19 mouse cellular contexts compared by ENCODE assay signal in the genomic region with DNA sequence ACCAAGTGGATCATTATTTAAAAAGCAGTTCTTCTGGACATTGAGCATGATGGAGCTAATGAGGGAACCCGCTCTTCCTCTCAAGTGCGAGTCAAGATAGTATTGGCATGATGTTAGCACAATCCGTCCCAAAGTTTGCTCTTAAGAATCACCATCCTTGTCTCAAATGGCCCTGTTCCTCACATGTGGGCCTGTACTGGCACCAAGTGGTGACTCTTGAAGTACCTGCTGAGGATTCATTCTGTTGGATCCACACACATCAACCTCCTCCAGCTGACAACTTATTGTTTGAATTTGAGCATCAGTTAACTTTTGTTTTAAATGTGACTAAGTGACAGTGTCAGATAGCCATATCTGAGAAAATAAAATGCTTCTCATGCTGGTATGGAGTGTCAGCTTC. TPM values are rescaled to one million over a fixed set of nuclear protein-coding genes. Genes with fewer than 3 reads are reported as not detected.
DNase-seq lines count a peak whose midpoint lies in the region; ATAC-seq and TF ChIP-seq lines count a peak whose summit lies in the region.
"Had no signal": no experiment of that assay in that cellular context is flagged by ENCODE, and none has a peak within 500 bp of the region (broad histone marks: within the 10 kb centered on the region; RNA-seq: fewer than 3 reads in every experiment).

No protein-coding gene starts in this region.

- no peak for TF ChIP-seq POLR2A in lung, adult 2 months (IDR thresholded peaks at IDR 0.05; ENCODE audit: borderline replicate concordance, extremely low read depth, low read depth, low read length)

- peaks cover 11% of the 10 kb centered on the region; the same call in 1 of the 2 replicates for H3K36me3 ChIP-seq in hindbrain, postnatal 0 days (ENCODE audit: insufficient read depth, low read length)
- peaks cover 21% of the 10 kb centered on the region for H3K36me3 ChIP-seq in hindbrain, embryonic 13.5 days
- no peaks in the 10 kb centered on the region for H3K36me3 ChIP-seq in lung, postnatal 0 days (ENCODE audit: insufficient read depth, low read length)

- DNase-seq in hindbrain, postnatal 0 days (ENCODE audit: low spot score), result peak; percentile 8
- DNase-seq in lung, postnatal 0 days (ENCODE audit: low spot score), result no peak
- no peak for DNase-seq in lung, adult 2 months
- DNase-seq in induced T-regulatory cell, adult 2 months (ENCODE audit: low read depth), result peak; percentile 20
- peak; percentile 8 for DNase-seq in naive thymus-derived CD4-positive, alpha-beta T cell, adult 2 months (ENCODE audit: low read depth)
- no peak for DNase-seq in layer of hippocampus, adult 18-20 months (ENCODE audit: low spot score in 2 of 2)
- DNase-seq: adrenal gland, postnatal 25 days; cerebellum, adult 11 months; lung, postnatal 10 days; retina, postnatal 1 day; right cerebral cortex, postnatal 4 days had no signal

- no peak for ATAC-seq in hindbrain, postnatal 0 days
- no peak for ATAC-seq in hindbrain, embryonic 13.5 days (ENCODE audit: low FRiP score)
- ATAC-seq in lung, postnatal 0 days, result no peak
- ATAC-seq: forebrain, embryonic 15.5 days; midbrain, embryonic 15.5 days had no signal

- no peak for TF ChIP-seq EP300 in lung, postnatal 0 days (IDR thresholded peaks at IDR 0.05)

- no peaks in the 10 kb centered on the region for H3K9me3 ChIP-seq in hindbrain, postnatal 0 days (ENCODE audit: low read length)
- H3K9me3 ChIP-seq in hindbrain, embryonic 13.5 days, result no peaks in the 10 kb centered on the region
- H3K9me3 ChIP-seq in lung, postnatal 0 days (ENCODE audit: low read length), result no peaks in the 10 kb centered on the region
- H3K9me3 ChIP-seq: embryonic facial prominence, embryonic 13.5 days; forebrain, embryonic 15.5 days; hindbrain, embryonic 15.5 days; limb, embryonic 13.5 days; midbrain, embryonic 15.5 days had no signal

- WGBS in hindbrain, postnatal 0 days, result 89% methylated on average over 3 of the region's 3 CpGs
- WGBS in hindbrain, embryonic 13.5 days, result 91% methylated on average over 3 of the region's 3 CpGs
- WGBS in lung, postnatal 0 days, result 78% methylated on average over 3 of the region's 3 CpGs
- WGBS in lung, adult 2 months, result 91% methylated on average over 3 of the region's 3 CpGs

- H3K27ac ChIP-seq in hindbrain, postnatal 0 days, result no peak overlapping the region
- no peak overlapping the region for H3K27ac ChIP-seq in hindbrain, embryonic 13.5 days
- H3K27ac ChIP-seq in lung, postnatal 0 days (ENCODE audit: low read length), result no peak overlapping the region
- H3K27ac ChIP-seq: embryonic facial prominence, embryonic 13.5 days; forebrain, embryonic 15.5 days; hindbrain, embryonic 15.5 days; limb, embryonic 13.5 days; liver, embryonic 14.5 days; midbrain, embryonic 15.5 days had no signal

- H3K4me1 ChIP-seq in hindbrain, postnatal 0 days (ENCODE audit: insufficient read depth, low read length), result no peaks in the 10 kb centered on the region
- no peaks in the 10 kb centered on the region for H3K4me1 ChIP-seq in hindbrain, embryonic 13.5 days (replicated peaks)
- no peaks in the 10 kb centered on the region for H3K4me1 ChIP-seq in lung, postnatal 0 days (ENCODE audit: insufficient read depth, low read depth, low read length)
- H3K4me1 ChIP-seq in lung, adult 2 months (ENCODE audit: control insufficient read depth, insufficient read depth, low read length), result no peaks in the 10 kb centered on the region
- H3K4me1 ChIP-seq: embryonic facial prominence, embryonic 13.5 days; forebrain, embryonic 15.5 days; heart, embryonic 12.5 days; hindbrain, embryonic 15.5 days; limb, embryonic 13.5 days; midbrain, embryonic 15.5 days had no signal

- H3K4me2 ChIP-seq in hindbrain, postnatal 0 days (ENCODE audit: low read depth, low read length), result no peak overlapping the region
- H3K4me2 ChIP-seq in hindbrain, embryonic 13.5 days, result no peak overlapping the region
- no peak overlapping the region for H3K4me2 ChIP-seq in lung, postnatal 0 days (replicated peaks; ENCODE audit: low read depth, low read length)
- H3K4me2 ChIP-seq: embryonic facial prominence, embryonic 13.5 days; forebrain, embryonic 15.5 days; heart, embryonic 12.5 days; hindbrain, embryonic 15.5 days; limb, embryonic 13.5 days; midbrain, embryonic 15.5 days had no signal

- no peak overlapping the region for H3K9ac ChIP-seq in hindbrain, postnatal 0 days (replicated peaks; ENCODE audit: low read length)
- no peak overlapping the region for H3K9ac ChIP-seq in hindbrain, embryonic 13.5 days
- no peak overlapping the region for H3K9ac ChIP-seq in lung, postnatal 0 days (replicated peaks; ENCODE audit: low read depth)
- H3K9ac ChIP-seq: embryonic facial prominence, embryonic 13.5 days; forebrain, embryonic 15.5 days; heart, embryonic 12.5 days; hindbrain, embryonic 15.5 days; limb, embryonic 13.5 days; liver, embryonic 14.5 days; midbrain, embryonic 15.5 days had no signal

- TF ChIP-seq CTCF in hindbrain, postnatal 0 days (IDR thresholded peaks at IDR 0.05; ENCODE audit: low read depth), result peak; percentile 43
- peak; percentile 37 for TF ChIP-seq CTCF in lung, postnatal 0 days (IDR thresholded peaks at IDR 0.05)
- no peak for TF ChIP-seq CTCF in lung, adult 2 months (IDR thresholded peaks at IDR 0.05; ENCODE audit: insufficient read depth, low read length)

- H3K27me3 ChIP-seq in hindbrain, postnatal 0 days (ENCODE audit: insufficient read depth, low read length), result no peaks in the 10 kb centered on the region
- no peaks in the 10 kb centered on the region for H3K27me3 ChIP-seq in hindbrain, embryonic 13.5 days
- H3K27me3 ChIP-seq in lung, postnatal 0 days (replicated peaks; ENCODE audit: insufficient read depth, low read length), result no peaks in the 10 kb centered on the region
- H3K27me3 ChIP-seq: embryonic facial prominence, embryonic 13.5 days; forebrain, embryonic 15.5 days; heart, embryonic 12.5 days; hindbrain, embryonic 15.5 days; limb, embryonic 13.5 days; midbrain, embryonic 15.5 days had no signal

- no peak overlapping the region for H3K4me3 ChIP-seq in hindbrain, postnatal 0 days (ENCODE audit: low read length)
- H3K4me3 ChIP-seq in hindbrain, embryonic 13.5 days, result no peak overlapping the region
- no peak overlapping the region for H3K4me3 ChIP-seq in lung, postnatal 0 days (ENCODE audit: low read depth, low read length)
- no peak overlapping the region for H3K4me3 ChIP-seq in lung, adult 2 months (replicated peaks; ENCODE audit: extremely low read depth, low read depth, low read length)
- H3K4me3 ChIP-seq: embryonic facial prominence, embryonic 13.5 days; forebrain, embryonic 15.5 days; heart, embryonic 12.5 days; hindbrain, embryonic 15.5 days; limb, embryonic 13.5 days; midbrain, embryonic 15.5 days had no signal

RNA-seq across cellular contexts. Expression of a gene that starts 51.0 kb away (rescaled TPM):
- total RNA-seq in hindbrain, postnatal 0 days (2014; rRNA removed), result 0.68 and 1.5 TPM in 2 replicates
- 0.20 and 0.29 TPM in 2 replicates for polyA plus RNA-seq in hindbrain, postnatal 0 days (2015; fragmentation: Nextera tagmentation; extraction: Ambion mirVana)
- 0.40 and 0.56 TPM in 2 replicates for polyA plus RNA-seq in hindbrain, embryonic 13.5 days (2015; fragmentation: Nextera tagmentation; extraction: Ambion mirVana)
- polyA plus RNA-seq in lung, postnatal 0 days (2015; fragmentation: Nextera tagmentation; extraction: Ambion mirVana), result 1.3 and 2.1 TPM in 2 replicates
- 1.9 and 2.1 TPM in 2 replicates for polyA plus RNA-seq in lung, adult 2 months (2012; rRNA removed)
- under 1 TPM in 1 of 2 experiments, not detected in 1; 0.28 TPM for total RNA-seq in layer of hippocampus, adult 18-20 months (2021)

Comparison
In these comparisons a context has a peak if more than half of its experiments do, and no peak if none do; other contexts are left out.
1. DNase-seq: peak in hindbrain, postnatal 0 days (single experiment), induced T-regulatory cell, adult 2 months (single experiment) and naive thymus-derived CD4-positive, alpha-beta T cell, adult 2 months (single experiment); none in lung, postnatal 0 days (single experiment), lung, adult 2 months (single experiment) and layer of hippocampus, adult 18-20 months (0 of 2).